Mouse (Mus musculus) stomach, embryonic 14.5 days (tissue): Measurements from ENCODE around the gene Srebf2. TPM values are rescaled to one million over a fixed set of nuclear protein-coding genes. Genes with fewer than 3 reads are reported as not detected.

ENCODE experiments used
- ATAC-seq: fragments of 200-750 bp; cut with Nextera tagmentation; 2 replicates; pipeline ENCODE4 v1.8.0; 2017; ENCODE audit warnings: low read depth, moderate TSS enrichment; ENCODE audit not compliant: insufficient number of reproducible peaks, insufficient read depth, low FRiP score
- H3K27ac ChIP-seq: fragments of 300-500 bp; sonication (generic); 2 replicates; pipeline ENCODE4 v1.5.1; 2014; ENCODE audit warnings: mild to moderate bottlenecking, low read length, moderate library complexity, mixed read lengths
- H3K27me3 ChIP-seq: fragments of 300-500 bp; sonication (generic); 2 replicates; pipeline ENCODE4 v1.6.1; 2014; ENCODE audit warnings: low read length, control low read depth, mixed read lengths; ENCODE audit not compliant: control insufficient read depth, insufficient read depth
- H3K36me3 ChIP-seq: fragments of 300-500 bp; sonication (generic); 2 replicates; pipeline ENCODE4 v1.6.1; 2014; ENCODE audit warnings: mild to moderate bottlenecking, control low read depth, low read length, moderate library complexity, mixed read lengths; ENCODE audit not compliant: control insufficient read depth, insufficient read depth
- H3K4me1 ChIP-seq: fragments of 300-500 bp; sonication (generic); 2 replicates; pipeline ENCODE4 v1.6.1; 2014; ENCODE audit warnings: low read length, control low read depth, mixed read lengths; ENCODE audit not compliant: control insufficient read depth, insufficient read depth
- H3K4me2 ChIP-seq: fragments of 300-500 bp; sonication (generic); replicated peaks from 2 replicates; pipeline ENCODE4 v1.6.1; 2014; ENCODE audit warnings: low read depth, low read length, control low read depth
- H3K4me3 ChIP-seq: fragments of 300-500 bp; sonication (generic); 2 replicates; pipeline ENCODE4 v1.5.1; 2014; ENCODE audit warnings: low read depth, low read length, control low read depth
- H3K9ac ChIP-seq: fragments of 300-500 bp; sonication (generic); replicated peaks from 2 replicates; pipeline ENCODE4 v1.6.1; 2014; ENCODE audit warnings: low read depth, mild to moderate bottlenecking, control low read depth, low read length, moderate library complexity, mixed read lengths
- H3K9me3 ChIP-seq: fragments of 300-500 bp; sonication (generic); 2 replicates; pipeline ENCODE4 v1.6.1; 2016; ENCODE audit warnings: low read depth, low read length, control low read depth; ENCODE audit not compliant: control insufficient read depth
- WGBS: fragments of 180-500 bp; shearing (Covaris S2); extraction: QIAGEN DNeasy Blood & Tissue Kit; methylation state at CpG from one replicate; pipeline ENCODE4 v1.1.7; 2014; 5-methylcytosine and 5-hydroxymethylcytosine counted together
- polyA plus RNA-seq: library from polyadenylated mRNA; unstranded; fragments of >200 nt; fragmentation: Nextera tagmentation; extraction: Ambion mirVana; gene quantifications from 2 replicates; pipeline ENCODE4 v1.2.1, GENCODE M21; 2014

Srebf2 gene
- polyA plus RNA-seq, 1 experiment from 2014 or later, result 128 TPM

GRCm38 (mm10) chr15:82150042-82150441 is 3.1 kb downstream of the Srebf2 start:
- Histone ChIP-seq H3K4me1 (peaks cover 35% of the 10 kb centered on the region), H3K27me3 (no peaks in the 10 kb centered on the region), H3K4me3 (no peak overlapping the region), H3K36me3 (no peaks in the 10 kb centered on the region), H3K4me2 (no peak overlapping the region), H3K9ac (no peak overlapping the region), H3K9me3 (no peaks in the 10 kb centered on the region), H3K27ac (no peak overlapping the region)
- ATAC-seq, result no peak

- Histone ChIP-seq H3K4me3 (no peak overlapping the region), H3K4me2 (no peak overlapping the region), H3K36me3 (no peaks in the 10 kb centered on the region), H3K27me3 (no peaks in the 10 kb centered on the region), H3K27ac (no peak overlapping the region), H3K9me3 (no peaks in the 10 kb centered on the region), H3K9ac (no peak overlapping the region), H3K4me1 (peaks cover 26% of the 10 kb centered on the region)
- WGBS, result 90% methylated on average over 4 of the region's 4 CpGs
- no peak for ATAC-seq
Observed at GRCm38 (mm10) chr15:82151176-82151575, 4.2 kb downstream of the Srebf2 start.

- WGBS, result 79% methylated on average over 12 of the region's 12 CpGs
- no peak overlapping the region for H3K4me2 ChIP-seq
- ATAC-seq, result no peak
- H3K27ac ChIP-seq, result no peak overlapping the region
- peaks cover 26% of the 10 kb centered on the region; the same call in 1 of the 2 replicates for H3K4me1 ChIP-seq
- H3K36me3 ChIP-seq, result no peaks in the 10 kb centered on the region
- H3K27me3 ChIP-seq, result no peaks in the 10 kb centered on the region
- no peak overlapping the region for H3K9ac ChIP-seq
- no peak overlapping the region for H3K4me3 ChIP-seq
- no peaks in the 10 kb centered on the region for H3K9me3 ChIP-seq
Observed at GRCm38 (mm10) chr15:82152022-82152421, 5.0 kb downstream of the Srebf2 start.

- Histone ChIP-seq H3K9ac (no peak overlapping the region), H3K27ac (no peak overlapping the region), H3K4me3 (no peak overlapping the region), H3K27me3 (no peaks in the 10 kb centered on the region), H3K36me3 (no peaks in the 10 kb centered on the region), H3K9me3 (no peaks in the 10 kb centered on the region), H3K4me2 (no peak overlapping the region), H3K4me1 (peaks cover 28% of the 10 kb centered on the region)
- ATAC-seq, result no peak
- 78% methylated on average over 7 of the region's 7 CpGs for WGBS
Observed at GRCm38 (mm10) chr15:82152435-82152834, 5.5 kb downstream of the Srebf2 start.

GRCm38 (mm10) chr15:82156298-82156697 is 9.3 kb downstream of the Srebf2 start:
- H3K4me2 ChIP-seq, result no peak overlapping the region
- no peak overlapping the region for H3K9ac ChIP-seq
- H3K4me3 ChIP-seq, result no peak overlapping the region
- 90% methylated on average over 6 of the region's 6 CpGs for WGBS
- H3K36me3 ChIP-seq, result no peaks in the 10 kb centered on the region
- no peaks in the 10 kb centered on the region for H3K27me3 ChIP-seq
- ATAC-seq, result no peak
- no peak overlapping the region for H3K27ac ChIP-seq
- no peaks in the 10 kb centered on the region for H3K9me3 ChIP-seq
- peaks cover 47% of the 10 kb centered on the region for H3K4me1 ChIP-seq

GRCm38 (mm10) chr15:82156902-82157301 is 9.9 kb downstream of the Srebf2 start:
- Histone ChIP-seq H3K4me1 (peaks cover 49% of the 10 kb centered on the region), H3K27ac (no peak overlapping the region), H3K4me2 (no peak overlapping the region), H3K36me3 (no peaks in the 10 kb centered on the region), H3K9ac (no peak overlapping the region), H3K27me3 (no peaks in the 10 kb centered on the region), H3K4me3 (no peak overlapping the region), H3K9me3 (no peaks in the 10 kb centered on the region)
- 73% methylated on average over 10 of the region's 10 CpGs for WGBS
- no peak for ATAC-seq

GRCm38 (mm10) chr15:82158243-82159035 is 11.5 kb downstream of the Srebf2 start:
- peaks cover 44% of the 10 kb centered on the region for H3K4me1 ChIP-seq

GRCm38 (mm10) chr15:82159471-82159870 is 12.5 kb downstream of the Srebf2 start:
- H3K9me3 ChIP-seq, result no peaks in the 10 kb centered on the region
- H3K36me3 ChIP-seq, result no peaks in the 10 kb centered on the region
- H3K4me2 ChIP-seq, result no peak overlapping the region
- H3K4me1 ChIP-seq, result peaks cover 44% of the 10 kb centered on the region
- 75% methylated on average over 9 of the region's 9 CpGs for WGBS
- no peaks in the 10 kb centered on the region for H3K27me3 ChIP-seq
- H3K4me3 ChIP-seq, result no peak overlapping the region
- H3K27ac ChIP-seq, result 0 out of 2 replicates have a peak overlapping the region, but pooled peaks have one; percentile 89
- ATAC-seq, result no peak
- no peak overlapping the region for H3K9ac ChIP-seq

More at GRCm38 (mm10) chr15:82158243-82159035, 11.5 kb downstream of the Srebf2 start:
- 35% methylated on average over 17 of the region's 17 CpGs for WGBS
- no peak for ATAC-seq
- Histone ChIP-seq H3K27ac (peak overlapping the region; percentile 89), H3K4me3 (no peak overlapping the region), H3K9me3 (no peaks in the 10 kb centered on the region), H3K27me3 (no peaks in the 10 kb centered on the region), H3K4me2 (no peak overlapping the region), H3K36me3 (no peaks in the 10 kb centered on the region), H3K9ac (no peak overlapping the region)
